Mouse (Mus musculus) E14TG2a.4 (cell line): ENCODE data around the gene Ccdc24.

Source experiments
- H3K27me3 ChIP-seq: 2 replicates; pipeline ENCODE4 v1.6.1; 2014; ENCODE audit warnings: low read length, control low read depth; ENCODE audit not compliant: insufficient read depth
- H3K36me3 ChIP-seq: 2 replicates; pipeline ENCODE4 v1.6.1; 2014; ENCODE audit warnings: low read length, control low read depth; ENCODE audit not compliant: insufficient read depth
- H3K4me1 ChIP-seq: replicated peaks from 2 replicates; pipeline ENCODE4 v1.6.1; 2014; ENCODE audit warnings: low read depth, low read length, control low read depth
- H3K4me3 ChIP-seq: replicated peaks from 2 replicates; pipeline ENCODE4 v1.5.1; 2014; ENCODE audit warnings: mild to moderate bottlenecking, low read length
- H3K9me3 ChIP-seq: 2 replicates; pipeline ENCODE4 v1.6.1; 2014; ENCODE audit warnings: low read length, control low read depth
- CTCF ChIP-seq: conservative IDR thresholded peaks from 2 replicates; pipeline ENCODE4 v1.5.1; 2014; ENCODE audit warnings: low read length
- NANOG ChIP-seq: IDR thresholded peaks from 2 replicates; pipeline ENCODE4 v1.6.1; 2014; ENCODE audit warnings: borderline replicate concordance, low read length, mixed read lengths
- POU5F1 ChIP-seq: IDR thresholded peaks from 2 replicates; pipeline ENCODE4 v1.6.1; 2014; ENCODE audit warnings: low read length, borderline replicate concordance

The Ccdc24 gene

DNA sequence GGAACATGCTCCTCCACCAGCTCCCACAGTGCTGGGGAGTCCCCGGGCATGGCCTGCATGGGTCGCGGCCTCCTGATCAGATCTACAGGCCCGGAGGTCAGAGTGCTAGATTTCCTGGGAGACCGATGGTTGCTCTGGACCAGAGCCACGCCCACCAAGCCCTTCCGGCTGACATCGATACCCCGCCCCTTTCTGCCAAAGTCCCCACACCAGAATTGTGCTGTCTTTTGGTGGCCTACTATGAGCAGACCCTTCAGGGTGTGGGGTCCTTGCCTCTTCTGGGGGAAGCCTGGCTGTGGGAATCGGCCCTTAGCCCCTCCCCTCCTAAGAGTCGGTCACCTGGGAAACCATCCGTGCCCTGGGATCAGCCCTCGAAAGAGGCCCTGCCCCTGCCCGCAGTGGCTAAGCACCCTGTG lies at the start of gene Ccdc24:
Gene Ccdc24, minus strand, starts transcription at position 87 of the 416 bp plus-strand sequence.
- no peaks in the 10 kb centered on the region for H3K9me3 ChIP-seq
- H3K4me3 ChIP-seq, result peak within 1 kb of the TSS; percentile 56
- TF ChIP-seq POU5F1, result no peak
- no peak for TF ChIP-seq CTCF
- no peak for TF ChIP-seq NANOG

DNA sequence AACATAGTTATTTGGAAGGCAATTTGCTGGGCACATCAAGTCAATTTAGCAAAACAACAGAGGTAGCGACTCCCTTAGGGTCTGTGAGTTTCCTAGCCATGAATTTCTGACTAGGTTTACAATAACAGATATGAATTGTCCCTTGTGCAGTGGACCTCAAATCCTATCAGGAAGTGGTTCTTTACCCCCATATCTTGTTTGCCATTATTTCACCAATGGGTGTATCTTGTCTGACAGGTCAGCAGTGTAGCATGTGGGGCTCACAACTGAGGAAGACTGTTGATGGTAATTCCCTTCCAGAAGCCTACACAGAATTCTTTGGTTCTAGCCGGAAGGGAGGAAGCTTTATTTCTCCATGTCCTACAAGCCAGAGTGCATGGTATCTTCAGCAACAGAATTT lies 49.0 kb upstream of the Ccdc24 start:
- Histone ChIP-seq H3K27me3 (peaks cover 60% of the 10 kb centered on the region), H3K9me3 (no peaks in the 10 kb centered on the region), H3K4me1 (peaks cover 10% of the 10 kb centered on the region), H3K4me3 (no peak overlapping the region), H3K36me3 (no peaks in the 10 kb centered on the region)
- TF ChIP-seq NANOG (no peak), CTCF (no peak), POU5F1 (no peak)

More for the DNA sequence above, at the start of gene Ccdc24:
- H3K36me3 ChIP-seq, result peaks cover 18% of the 10 kb centered on the region
- peaks cover 39% of the 10 kb centered on the region for H3K4me1 ChIP-seq
- peaks cover 42% of the 10 kb centered on the region for H3K27me3 ChIP-seq

DNA sequence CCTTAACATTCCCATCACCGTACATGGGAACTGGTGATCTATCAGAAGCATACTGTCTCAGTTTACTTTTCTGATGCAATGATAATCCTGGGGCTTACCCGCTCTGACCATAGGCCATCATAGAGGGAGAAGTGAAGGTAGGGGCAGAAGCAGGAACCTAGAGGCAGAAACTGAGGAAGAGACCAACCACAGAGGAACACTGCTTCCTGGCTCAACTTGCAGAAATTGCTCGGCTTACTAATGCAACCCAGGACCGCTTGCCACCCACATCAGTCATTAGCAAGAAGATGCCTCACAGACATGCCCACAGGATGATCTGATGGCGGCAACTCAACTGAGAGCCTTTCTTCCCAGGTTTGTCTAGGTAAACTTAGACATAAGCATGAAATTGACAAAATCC lies 46.4 kb upstream of the Ccdc24 start:
- TF ChIP-seq POU5F1 (no peak), CTCF (no peak), NANOG (no peak)
- Histone ChIP-seq H3K36me3 (no peaks in the 10 kb centered on the region), H3K4me1 (peaks cover 18% of the 10 kb centered on the region), H3K4me3 (no peak overlapping the region), H3K27me3 (peaks cover 35% of the 10 kb centered on the region), H3K9me3 (no peaks in the 10 kb centered on the region)

DNA sequence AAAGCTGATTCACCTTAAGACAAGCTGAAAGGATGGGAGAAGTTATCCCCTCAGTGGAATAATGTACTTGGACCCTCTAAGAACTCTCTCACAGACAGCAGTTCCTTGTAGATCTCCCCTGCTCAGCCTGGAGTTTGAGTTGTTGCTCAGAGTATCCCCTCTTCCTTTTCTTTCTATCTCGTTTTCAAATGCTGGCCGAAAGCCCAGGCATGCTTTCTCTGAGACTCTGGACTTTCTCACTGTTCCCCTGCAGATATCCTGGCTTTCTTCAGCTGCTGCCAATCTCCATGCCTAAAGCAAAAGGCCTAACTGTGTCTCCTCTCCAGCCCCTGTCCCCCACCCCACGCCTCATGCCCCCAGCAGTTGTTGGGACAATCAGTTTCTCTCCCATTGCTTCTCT lies 45.9 kb upstream of the Ccdc24 start:
- H3K9me3 ChIP-seq, result no peaks in the 10 kb centered on the region
- TF ChIP-seq NANOG (no peak), CTCF (no peak), POU5F1 (no peak)
- H3K27me3 ChIP-seq, result peaks cover 30% of the 10 kb centered on the region
- no peak overlapping the region for H3K4me3 ChIP-seq
- peaks cover 23% of the 10 kb centered on the region for H3K4me1 ChIP-seq
- no peaks in the 10 kb centered on the region for H3K36me3 ChIP-seq

DNA sequence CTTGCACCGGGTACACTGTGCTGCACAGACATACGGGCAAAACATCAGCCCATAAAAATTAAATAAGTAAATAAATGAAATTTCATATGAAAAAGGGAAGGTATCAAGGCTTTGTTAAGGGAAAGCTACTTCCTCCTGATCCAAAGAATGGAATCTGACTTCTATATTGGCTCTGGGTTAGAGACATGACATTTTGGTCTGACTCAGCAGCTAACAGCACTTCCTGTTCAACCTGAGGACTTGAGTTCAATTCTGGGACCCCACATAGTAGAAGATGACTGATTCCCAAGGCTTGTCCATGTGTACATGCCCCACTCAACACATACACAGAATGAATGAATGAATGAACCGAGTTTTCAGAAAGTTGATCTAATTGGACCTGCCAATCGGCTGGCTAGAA lies 45.5 kb upstream of the Ccdc24 start:
- no peaks in the 10 kb centered on the region for H3K9me3 ChIP-seq
- peaks cover 26% of the 10 kb centered on the region for H3K27me3 ChIP-seq
- no peak overlapping the region for H3K4me3 ChIP-seq
- H3K4me1 ChIP-seq, result peaks cover 27% of the 10 kb centered on the region
- no peak for TF ChIP-seq CTCF
- TF ChIP-seq POU5F1, result no peak
- TF ChIP-seq NANOG, result no peak
- 0 out of 2 replicates have a peak, but pooled peaks cover under 1% of the 10 kb centered on the region for H3K36me3 ChIP-seq

DNA sequence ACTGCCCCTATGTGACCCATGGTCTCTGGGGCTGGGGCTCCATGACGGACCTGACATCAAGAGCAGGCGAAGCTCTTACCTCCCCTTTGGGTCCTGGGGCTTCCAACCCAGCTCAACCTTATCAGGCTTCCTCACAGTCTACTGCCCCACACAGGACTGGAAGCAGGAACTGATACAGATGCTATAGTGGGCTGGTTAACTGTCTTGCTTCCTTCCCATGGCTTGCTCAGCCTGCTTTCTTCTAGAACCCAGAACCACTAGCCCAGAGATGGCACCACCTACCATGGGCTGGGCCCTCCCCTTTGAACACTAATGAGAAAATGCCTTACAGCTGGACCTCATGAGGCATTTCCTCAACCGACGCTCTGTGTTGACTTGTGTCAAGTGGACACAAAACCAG lies 45.0 kb upstream of the Ccdc24 start:
- Histone ChIP-seq H3K4me3 (no peak overlapping the region), H3K36me3 (peaks cover 5% of the 10 kb centered on the region), H3K27me3 (peaks cover 21% of the 10 kb centered on the region), H3K9me3 (no peaks in the 10 kb centered on the region), H3K4me1 (peaks cover 32% of the 10 kb centered on the region)
- no peak for TF ChIP-seq POU5F1
- TF ChIP-seq CTCF, result no peak
- no peak for TF ChIP-seq NANOG

DNA sequence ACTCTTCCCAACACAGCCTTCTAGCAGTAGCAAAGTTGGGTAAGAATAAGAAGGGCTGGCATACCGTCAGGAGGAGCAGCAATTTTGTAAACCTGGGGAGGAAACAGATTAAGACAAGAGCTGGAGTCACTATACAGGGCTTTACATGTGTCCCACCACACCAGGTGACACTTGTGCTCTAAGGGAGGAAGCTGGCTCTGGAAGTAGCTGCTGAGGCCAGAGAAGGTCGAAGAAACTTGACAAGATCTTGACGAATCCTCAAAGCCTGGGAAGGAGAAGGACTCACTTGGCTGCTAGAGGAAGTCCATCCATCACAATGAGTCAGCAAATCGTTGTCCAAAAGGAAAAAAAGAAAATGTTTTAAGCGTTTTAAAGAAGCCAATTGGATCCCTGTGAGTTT lies 44.0 kb upstream of the Ccdc24 start:
- Histone ChIP-seq H3K27me3 (peaks cover 11% of the 10 kb centered on the region; the same call in 1 of the 2 replicates), H3K4me1 (peaks cover 42% of the 10 kb centered on the region), H3K4me3 (peak overlapping the region; percentile 95; the same call in 1 of the 2 replicates), H3K9me3 (no peaks in the 10 kb centered on the region), H3K36me3 (peaks cover 15% of the 10 kb centered on the region)
- TF ChIP-seq POU5F1 (no peak), CTCF (no peak), NANOG (no peak)

DNA sequence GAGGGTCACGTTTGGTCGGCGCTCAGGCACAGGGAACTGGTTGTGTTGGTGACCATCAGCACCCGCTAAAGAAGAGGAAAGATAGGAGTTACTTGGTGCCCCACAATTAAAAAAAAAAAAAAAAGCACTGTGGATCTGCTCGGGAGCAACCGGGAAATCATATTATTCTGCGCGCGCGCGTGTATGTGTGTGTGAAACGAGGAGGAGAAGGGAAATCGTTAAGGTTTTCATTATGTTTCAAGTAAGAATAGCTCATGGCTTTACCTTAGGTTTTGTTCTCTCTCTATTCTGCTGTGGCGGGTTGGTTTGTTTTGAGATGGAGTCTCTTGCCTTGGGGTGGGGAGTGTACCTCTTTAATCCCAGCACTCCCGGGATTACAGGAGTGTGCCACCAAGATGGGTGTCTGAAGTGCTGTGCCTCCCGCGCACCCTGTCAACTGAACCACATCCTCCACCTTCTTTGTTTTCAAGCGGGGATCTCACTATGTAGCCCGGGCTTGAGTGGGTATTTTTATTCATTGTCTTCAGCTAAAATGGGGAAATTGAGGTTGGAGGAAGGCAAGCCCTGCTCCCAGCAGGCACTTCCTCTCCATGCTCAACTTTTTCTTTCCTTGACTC lies 43.2 kb upstream of the Ccdc24 start:
- H3K4me1 ChIP-seq, result peaks cover 43% of the 10 kb centered on the region
- TF ChIP-seq POU5F1 (no peak), NANOG (no peak), CTCF (no peak)
- no peaks in the 10 kb centered on the region for H3K9me3 ChIP-seq
- peaks cover 23% of the 10 kb centered on the region for H3K36me3 ChIP-seq
- H3K4me3 ChIP-seq, result peak overlapping the region; percentile 95
- H3K27me3 ChIP-seq, result peaks cover 5% of the 10 kb centered on the region; the same call in 1 of the 2 replicates
